Mouse (Mus musculus) right cerebral cortex, postnatal 4 days (tissue): ENCODE data around the gene Slc13a4.

ENCODE experiments used
- DNase-seq: peaks from one replicate; pipeline ENCODE4 v3.0.0-alpha.2; 2022

The Slc13a4 gene

GRCm38 (mm10) chr6:35308037-35308436, at the start of gene Slc13a4:
Gene Slc13a4 (minus strand): TSS chr6:35308131.
- no peak for DNase-seq

GRCm38 (mm10) chr6:35355320-35355719, 47.4 kb upstream of the Slc13a4 start:
- no peak for DNase-seq

DNA sequence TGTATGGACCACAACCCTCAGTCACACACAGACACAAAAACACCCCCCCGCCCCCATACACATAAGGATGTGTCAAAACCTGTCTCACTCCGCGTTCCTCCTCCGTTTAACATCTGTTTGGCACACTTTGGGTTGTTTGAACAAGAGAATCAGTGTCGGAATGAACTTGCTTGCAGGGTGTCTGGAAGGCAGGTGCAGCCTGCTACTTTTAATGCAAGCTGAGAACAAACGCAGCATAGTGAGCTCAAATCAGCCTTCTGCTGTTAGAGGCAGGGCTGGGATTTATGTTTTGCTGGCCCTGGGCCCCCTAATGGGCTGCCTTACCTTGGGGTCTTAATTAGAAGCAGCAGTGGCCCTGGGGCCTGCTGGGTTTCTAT, 46.7 kb upstream of the Slc13a4 start:
- no peak for DNase-seq

DNA sequence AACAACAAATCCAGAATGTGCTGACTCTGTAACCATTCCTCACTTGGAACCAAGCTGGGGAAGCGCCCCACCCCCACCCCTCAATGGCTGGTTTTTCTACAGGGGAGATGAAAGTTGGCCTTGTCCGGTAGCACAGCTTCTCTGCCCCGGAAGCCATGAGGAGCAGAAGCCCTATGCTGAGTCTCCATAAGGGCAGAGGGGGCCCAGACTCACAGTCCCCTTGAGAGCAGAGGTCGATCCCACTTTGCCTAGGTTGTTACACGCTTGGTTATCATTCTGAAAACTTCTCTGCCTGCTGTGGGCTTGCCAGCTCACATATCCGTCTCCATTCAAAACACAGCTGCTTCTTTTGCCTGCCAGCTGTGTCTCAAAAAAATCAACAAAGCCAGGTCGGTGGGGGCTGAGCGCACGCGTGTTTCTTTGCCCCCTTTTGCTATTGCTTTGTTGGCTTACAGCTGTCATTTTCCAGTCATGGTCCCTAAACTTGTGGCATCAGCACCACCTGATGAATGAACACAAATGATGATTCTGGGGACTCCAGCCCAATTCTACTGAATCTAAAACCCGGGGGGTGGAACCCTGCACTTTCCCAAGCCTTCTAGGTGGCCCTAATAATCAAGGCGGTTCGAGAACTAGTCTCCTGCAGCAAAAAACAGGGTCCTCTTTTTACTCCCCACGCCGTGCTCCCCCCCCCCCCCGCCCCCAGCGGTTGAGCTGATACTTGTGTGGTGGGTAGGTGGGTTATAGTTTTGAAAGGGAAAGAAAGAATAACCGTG, 46.1 kb upstream of the Slc13a4 start:
- DNase-seq, result no peak

- no peak for DNase-seq
Measured at GRCm38 (mm10) chr6:35353416-35353815, 45.5 kb upstream of the Slc13a4 start.

GRCm38 (mm10) chr6:35352867-35353266, 44.9 kb upstream of the Slc13a4 start:
- DNase-seq, result no peak

DNA sequence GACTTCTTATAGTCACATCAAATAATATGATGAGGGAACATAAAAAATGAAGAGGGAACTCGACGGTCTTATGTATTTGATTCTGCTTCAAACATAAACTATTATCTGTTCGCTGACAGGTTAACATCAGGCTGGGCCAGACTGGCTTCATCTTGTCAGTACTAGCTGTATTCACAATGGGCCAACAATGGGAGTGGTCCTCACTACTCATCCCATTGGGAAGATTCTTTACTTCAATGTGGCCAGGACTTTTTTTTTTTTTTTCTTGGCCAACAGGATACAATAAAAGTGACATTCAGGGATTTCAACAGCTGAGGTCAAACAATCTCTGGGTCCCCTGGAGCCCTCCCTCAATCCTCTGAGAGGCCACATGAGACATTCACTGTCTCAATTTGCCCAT, 43.9 kb upstream of the Slc13a4 start:
- DNase-seq, result no peak

- no peak for DNase-seq
Measured at GRCm38 (mm10) chr6:35349784-35350183, 41.9 kb upstream of the Slc13a4 start.

DNA sequence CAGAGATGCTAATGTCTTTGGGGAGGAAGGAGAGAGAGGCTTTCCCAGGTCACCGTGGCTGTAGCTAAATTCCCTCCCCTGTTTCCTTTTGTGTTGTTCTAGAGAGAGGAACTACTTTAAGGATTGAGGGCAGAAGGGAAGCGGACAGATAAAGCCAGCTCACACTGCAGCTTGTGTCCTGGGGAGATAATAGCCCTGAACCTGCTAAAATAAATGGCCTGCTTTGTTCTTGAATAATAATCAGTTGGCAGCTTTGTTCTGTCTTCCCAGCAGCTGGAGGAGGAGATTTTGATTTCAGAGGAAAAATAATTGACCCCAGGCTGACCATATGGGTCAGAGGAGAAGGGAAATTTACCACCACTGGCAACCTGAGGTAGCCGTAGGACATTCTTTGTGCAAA, 30.7 kb upstream of the Slc13a4 start:
- no peak for DNase-seq

DNA sequence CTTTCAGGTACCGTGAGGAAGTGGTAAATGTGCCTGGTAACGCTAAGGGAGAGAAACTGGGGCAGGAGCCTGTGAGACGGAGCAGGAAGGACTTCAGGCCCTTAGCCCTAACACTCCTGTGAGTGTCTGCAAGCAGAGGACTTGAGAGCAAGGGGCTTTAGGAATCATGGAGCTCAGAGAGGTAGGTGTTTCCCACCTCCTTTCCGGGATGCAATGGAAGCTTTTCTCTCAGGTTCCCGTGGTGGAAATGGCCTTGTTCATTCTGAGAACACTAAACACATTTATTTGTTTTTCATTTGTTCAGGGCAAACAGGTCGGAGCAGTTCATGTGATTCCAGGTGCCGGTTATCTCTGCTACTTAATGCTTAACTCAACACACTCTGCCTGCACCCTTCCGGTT, 29.9 kb upstream of the Slc13a4 start:
- DNase-seq, result no peak

DNA sequence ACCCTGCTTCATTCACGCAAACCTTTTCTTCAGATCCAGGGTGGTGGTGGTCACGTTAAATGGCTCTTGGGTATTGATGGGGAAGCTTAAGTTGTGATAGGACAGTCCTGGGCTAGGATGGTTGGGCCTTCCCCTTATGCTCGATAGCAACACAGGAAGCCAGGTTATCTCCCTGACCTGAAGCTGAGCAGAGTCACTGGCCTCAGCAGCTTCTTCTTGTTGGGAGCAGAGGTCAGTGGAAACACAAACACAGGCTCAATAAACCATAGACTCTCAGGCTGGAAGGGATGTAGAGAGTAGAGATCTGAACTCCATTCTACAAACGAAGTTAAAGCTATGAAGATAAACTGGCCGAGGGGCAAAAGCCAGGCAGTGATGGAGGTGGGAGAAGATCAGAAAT, 27.5 kb upstream of the Slc13a4 start:
- no peak for DNase-seq

- DNase-seq, result no peak
Measured at GRCm38 (mm10) chr6:35334278-35334677, 26.3 kb upstream of the Slc13a4 start.

GRCm38 (mm10) chr6:35333632-35334031, 25.7 kb upstream of the Slc13a4 start:
- DNase-seq, result no peak

GRCm38 (mm10) chr6:35330834-35331233, 22.9 kb upstream of the Slc13a4 start:
- DNase-seq, result no peak

- DNase-seq, result no peak
Measured at GRCm38 (mm10) chr6:35329956-35330355, 22.0 kb upstream of the Slc13a4 start.

GRCm38 (mm10) chr6:35326111-35326515, 18.2 kb upstream of the Slc13a4 start, which contains the start of gene Fam180a:
Gene Fam180a (minus strand): TSS chr6:35326141.
- DNase-seq, result peak; percentile 10

- no peak for DNase-seq
Measured at GRCm38 (mm10) chr6:35324306-35324705, 16.4 kb upstream of the Slc13a4 start.

DNA sequence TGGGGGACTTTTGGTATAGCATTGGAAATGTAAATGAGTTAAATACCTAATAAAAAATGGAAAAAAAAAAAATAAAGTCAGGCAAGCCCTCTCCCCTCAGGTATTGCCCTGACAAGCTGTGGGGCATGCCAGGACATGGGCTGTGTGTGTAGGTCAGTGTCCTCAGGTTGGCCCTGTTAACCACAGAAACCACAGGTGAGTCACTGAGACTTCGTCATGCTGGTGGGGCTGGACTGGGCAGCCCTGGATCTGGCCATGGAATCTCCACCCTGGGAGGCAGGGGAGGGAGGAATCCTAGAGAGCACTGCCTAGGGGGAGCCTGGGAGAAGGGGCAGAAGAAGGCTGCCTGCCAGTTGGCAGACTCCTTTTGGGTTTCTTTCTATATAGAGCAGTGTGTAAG, 15.1 kb upstream of the Slc13a4 start:
- no peak for DNase-seq

DNA sequence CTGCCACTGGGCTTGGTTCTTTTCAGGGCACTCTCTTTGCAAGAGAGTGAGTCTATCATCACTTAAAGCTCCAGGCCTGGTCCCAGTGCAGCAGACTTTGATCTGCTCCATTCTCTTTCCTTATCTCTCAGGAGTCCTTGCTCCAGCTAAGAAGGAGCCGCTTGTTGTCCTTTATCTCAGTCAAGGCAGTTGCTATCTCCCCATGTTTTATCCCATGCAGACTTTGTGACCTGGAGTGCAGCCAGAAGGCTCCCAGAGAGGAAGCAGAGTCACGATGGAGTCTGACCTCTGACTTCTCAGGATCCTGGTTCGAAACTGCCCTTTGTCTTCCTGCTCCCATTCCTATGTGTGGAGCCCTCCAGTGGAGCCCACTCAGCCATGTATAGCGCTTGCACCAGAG, 13.2 kb upstream of the Slc13a4 start:
- no peak for DNase-seq

DNA sequence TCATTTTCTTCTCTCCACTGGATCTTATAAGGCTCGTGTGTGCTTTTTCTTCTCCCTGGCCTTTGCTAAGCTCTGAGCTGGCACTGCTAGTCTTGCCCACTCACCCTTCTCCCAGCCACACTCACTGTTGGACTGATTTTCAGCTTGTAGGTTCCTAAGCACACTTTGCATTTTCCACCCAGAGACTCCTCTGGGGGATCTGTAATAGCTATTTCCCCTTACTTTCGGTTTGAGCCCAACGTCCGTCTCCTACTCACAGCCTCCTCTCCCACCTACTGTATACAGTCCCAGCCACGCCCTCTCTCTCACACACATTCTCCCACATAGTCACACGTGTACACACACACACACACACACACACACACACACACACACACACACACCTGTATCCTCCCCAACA, 11.9 kb upstream of the Slc13a4 start:
- no peak for DNase-seq

DNA sequence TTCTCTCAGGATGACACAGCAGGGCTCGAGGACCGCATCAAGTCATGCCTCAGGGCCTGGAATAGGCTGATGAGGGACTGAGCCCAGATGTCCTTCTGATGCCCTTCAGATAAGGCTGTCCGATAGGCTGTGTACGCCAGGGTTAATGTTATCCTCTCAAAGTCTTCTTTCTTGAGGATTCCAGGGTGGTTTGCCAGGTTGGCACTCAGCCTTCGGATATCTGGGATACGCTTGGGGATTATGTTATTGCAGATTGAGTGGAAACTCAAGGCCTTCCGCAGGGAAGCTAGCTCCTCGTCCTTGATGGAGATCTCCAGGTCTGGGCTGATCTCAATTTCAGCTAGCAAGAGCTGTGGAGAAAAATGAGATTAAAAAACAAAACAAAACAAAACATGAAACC, 5.6 kb upstream of the Slc13a4 start:
- DNase-seq, result no peak

DNA sequence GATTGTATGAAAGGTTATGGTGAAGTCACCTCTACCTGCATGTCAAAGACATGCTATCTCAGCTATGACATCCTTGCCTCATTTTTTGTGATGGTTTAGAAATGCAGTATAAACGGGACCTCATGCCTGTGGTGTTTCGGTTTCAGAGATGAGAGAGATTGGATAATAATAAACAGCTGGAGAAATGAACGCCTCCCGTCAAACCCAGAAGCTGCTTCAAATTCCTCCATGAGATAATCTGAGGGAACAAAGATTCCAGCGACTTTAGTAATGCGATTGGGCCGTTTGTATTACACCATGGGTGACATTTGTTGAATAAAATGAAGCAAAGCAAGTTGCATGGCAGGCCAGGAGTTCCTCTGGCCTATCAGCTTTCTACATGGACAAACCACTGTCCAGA, 1.5 kb upstream of the Slc13a4 start:
- DNase-seq, result no peak

DNA sequence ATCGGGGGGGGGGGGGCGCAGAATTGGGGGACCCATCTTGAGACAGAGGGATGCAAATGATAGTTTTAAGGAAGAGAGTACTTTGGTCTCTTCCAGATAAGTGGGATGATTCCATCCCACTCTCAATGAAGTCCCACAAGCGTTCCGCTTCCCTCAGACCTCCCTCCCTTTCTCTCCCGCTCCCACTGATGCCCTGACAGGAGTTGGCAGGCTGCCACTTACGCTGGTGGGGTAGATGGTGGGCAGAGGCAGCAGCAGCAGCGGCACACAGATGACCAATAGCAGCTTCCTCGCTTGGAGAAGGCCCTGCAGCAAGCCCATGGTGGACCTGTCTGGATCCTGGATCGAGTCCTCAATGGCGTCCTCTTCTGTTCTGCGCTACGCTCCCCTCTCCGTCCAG, 795 bp downstream of the Slc13a4 start:
- no peak for DNase-seq

DNA sequence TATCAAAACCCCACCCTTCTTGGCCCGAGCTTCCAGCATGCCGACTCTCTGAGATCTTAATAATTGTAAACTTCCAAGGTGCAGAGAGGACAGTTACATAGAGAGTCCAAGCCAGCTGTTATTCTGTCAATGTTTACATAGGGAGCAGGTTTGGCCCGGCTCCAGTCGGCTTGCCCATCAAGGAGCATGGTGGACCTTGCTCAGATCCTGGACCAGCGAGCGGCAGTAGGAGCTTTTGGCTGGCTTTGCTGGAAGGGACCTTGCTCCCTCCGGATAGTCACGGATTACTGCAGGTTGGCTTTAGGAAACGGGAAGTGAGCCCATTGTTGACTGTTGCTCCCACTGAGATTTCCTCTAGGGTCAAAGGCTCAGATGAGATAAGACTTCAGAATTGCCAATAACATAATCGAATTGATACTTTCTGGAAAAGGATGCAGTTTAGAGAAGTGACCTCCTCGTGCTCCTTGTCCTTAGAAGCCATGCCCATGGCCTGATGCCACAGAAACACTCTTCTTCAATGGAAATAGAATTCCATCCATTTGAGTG, 4.5 kb downstream of the Slc13a4 start:
- DNase-seq, result no peak

DNA sequence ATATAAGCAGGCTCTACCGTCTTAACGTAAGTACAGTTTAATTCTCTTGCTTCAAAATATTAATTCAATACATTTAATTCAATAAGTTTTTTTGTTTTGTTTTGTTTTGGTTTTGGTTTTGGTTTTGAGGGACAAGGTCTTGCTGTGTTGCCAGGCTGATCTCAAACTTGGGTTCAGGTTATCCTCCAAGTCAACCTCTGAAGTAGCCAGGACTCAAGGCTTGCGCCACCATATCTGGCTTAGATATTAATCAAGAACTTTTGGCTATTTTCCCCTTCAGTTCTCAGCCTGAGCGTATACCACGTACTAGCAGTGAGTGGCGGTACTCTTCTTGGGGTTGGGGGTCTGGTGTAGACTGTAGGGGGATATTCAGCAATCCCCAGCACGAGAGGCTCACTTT, 5.3 kb downstream of the Slc13a4 start:
- DNase-seq, result no peak
